Mouse (Mus musculus) neural tube, embryonic 12.5 days (tissue): ENCODE measurements at regions not wholly inside any gene's neighbourhood (a gene's known extent, or its start where the extent isn't known, plus 50 kb on each side); places are given as distances from the start of the nearest gene placed in this dataset.

Experiments
- ATAC-seq: fragments of 200-750 bp; cut with Nextera tagmentation; 2 replicates; pipeline ENCODE4 v1.8.0; 2017; ENCODE audit warnings: low read depth, mild to moderate bottlenecking, moderate TSS enrichment, moderate library complexity; ENCODE audit not compliant: low FRiP score
- H3K27ac ChIP-seq: fragments of 300-500 bp; sonication (generic); 2 replicates; pipeline ENCODE4 v1.5.1; 2016
- H3K27me3 ChIP-seq: fragments of 300-500 bp; sonication (generic); replicated peaks from 2 replicates; pipeline ENCODE4 v1.6.1; 2016; ENCODE audit warnings: mild to moderate bottlenecking
- H3K36me3 ChIP-seq: fragments of 300-500 bp; sonication (generic); 2 replicates; pipeline ENCODE4 v1.6.1; 2016; ENCODE audit warnings: mild to moderate bottlenecking
- H3K4me1 ChIP-seq: fragments of 300-500 bp; sonication (generic); 2 replicates; pipeline ENCODE4 v1.6.1; 2016
- H3K4me2 ChIP-seq: fragments of 300-500 bp; sonication (generic); replicated peaks from 2 replicates; pipeline ENCODE4 v1.6.1; 2016; ENCODE audit warnings: mild to moderate bottlenecking
- H3K4me3 ChIP-seq: fragments of 300-500 bp; sonication (generic); 2 replicates; pipeline ENCODE4 v1.5.1; 2016
- H3K9ac ChIP-seq: fragments of 300-500 bp; sonication (generic); 2 replicates; pipeline ENCODE4 v1.6.1; 2016; ENCODE audit warnings: mild to moderate bottlenecking
- H3K9me3 ChIP-seq: fragments of 300-500 bp; sonication (generic); 2 replicates; pipeline ENCODE4 v1.6.1; 2016; ENCODE audit warnings: mild to moderate bottlenecking
- WGBS: fragments of 180-500 bp; shearing (Covaris S2); methylation state at CpG from one replicate; pipeline ENCODE4 v1.1.7; 2016; 5-methylcytosine and 5-hydroxymethylcytosine counted together

DNA sequence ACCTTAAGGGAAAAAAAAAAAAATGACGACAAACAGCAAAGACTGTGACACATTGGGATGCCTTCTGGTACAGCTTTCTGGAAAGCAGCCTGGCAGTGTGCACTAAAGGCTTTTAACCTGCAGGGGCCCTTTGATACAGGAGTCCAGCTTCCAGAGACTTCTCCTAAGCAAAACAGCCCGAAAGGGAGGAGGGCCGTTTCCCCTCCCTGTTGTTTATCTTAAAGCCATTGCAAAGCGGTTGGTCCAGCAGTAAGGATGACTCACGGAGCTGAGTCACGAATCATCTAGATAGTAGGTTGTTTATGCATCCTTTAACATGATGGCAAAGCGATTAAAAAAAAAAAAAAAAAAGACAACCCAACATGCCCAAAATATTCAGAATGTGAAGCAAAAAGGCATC, 70.4 kb upstream of the Rap1b start:
- Histone ChIP-seq H3K9ac (no peak overlapping the region), H3K36me3 (no peaks in the 10 kb centered on the region), H3K4me2 (no peak overlapping the region), H3K4me3 (no peak overlapping the region), H3K4me1 (no peaks in the 10 kb centered on the region), H3K27ac (no peak overlapping the region), H3K9me3 (no peaks in the 10 kb centered on the region), H3K27me3 (no peaks in the 10 kb centered on the region)
- 56% methylated on average over 7 of the region's 7 CpGs for WGBS
- ATAC-seq: no peak

DNA sequence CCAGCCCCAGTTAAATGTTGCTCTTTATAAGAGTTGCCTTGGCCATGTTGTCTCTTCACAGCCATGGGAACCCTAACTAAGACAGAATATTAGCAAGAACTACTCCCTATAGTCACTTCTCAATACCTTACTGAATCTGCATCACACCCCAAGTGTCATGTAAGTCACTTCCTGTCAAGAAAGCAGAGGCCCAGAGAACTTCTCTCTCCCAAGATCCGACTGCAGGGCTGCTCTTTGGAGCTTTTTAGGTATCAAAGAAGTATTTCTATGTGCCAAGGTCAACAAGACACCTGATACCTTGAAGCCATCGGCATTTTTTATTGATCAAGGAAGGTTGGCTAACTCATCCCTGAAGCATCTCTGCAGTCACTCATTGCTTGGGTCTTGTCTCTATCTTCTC, 72.0 kb upstream of the Rap1b start:
- no peak for ATAC-seq
- 83% methylated on average over 2 of the region's 2 CpGs for WGBS

DNA sequence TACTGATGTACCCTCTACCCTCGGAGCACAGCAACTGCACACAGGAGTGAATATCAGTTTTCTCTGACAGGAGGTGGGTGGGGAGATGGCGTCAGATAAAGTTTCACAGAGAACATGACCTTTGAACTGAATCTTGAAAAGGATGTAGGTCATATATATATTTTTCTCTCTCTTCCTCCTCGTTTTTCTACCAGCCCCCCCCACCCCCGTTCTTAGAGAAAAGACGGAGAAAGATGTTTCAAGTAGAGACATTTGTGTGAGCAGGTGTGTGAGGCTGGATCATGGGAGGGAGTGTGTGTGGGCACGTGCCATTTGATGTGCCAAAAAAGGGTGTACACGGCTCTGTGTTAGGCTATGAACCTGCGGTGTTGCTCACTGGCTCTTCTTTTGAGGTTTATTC, 72.8 kb upstream of the Rap1b start:
- Histone ChIP-seq H3K36me3 (no peaks in the 10 kb centered on the region), H3K27me3 (no peaks in the 10 kb centered on the region), H3K4me2 (no peak overlapping the region), H3K4me3 (no peak overlapping the region), H3K27ac (no peak overlapping the region), H3K9me3 (no peaks in the 10 kb centered on the region), H3K4me1 (no peaks in the 10 kb centered on the region), H3K9ac (no peak overlapping the region)
- ATAC-seq: no peak
- WGBS: 79% methylated on average over 8 of the region's 8 CpGs

More for the DNA sequence above, 72.0 kb upstream of the Rap1b start:
- Histone ChIP-seq H3K27me3 (no peaks in the 10 kb centered on the region), H3K9me3 (no peaks in the 10 kb centered on the region), H3K36me3 (no peaks in the 10 kb centered on the region), H3K4me3 (no peak overlapping the region), H3K27ac (no peak overlapping the region), H3K4me2 (no peak overlapping the region), H3K4me1 (no peaks in the 10 kb centered on the region), H3K9ac (no peak overlapping the region)

DNA sequence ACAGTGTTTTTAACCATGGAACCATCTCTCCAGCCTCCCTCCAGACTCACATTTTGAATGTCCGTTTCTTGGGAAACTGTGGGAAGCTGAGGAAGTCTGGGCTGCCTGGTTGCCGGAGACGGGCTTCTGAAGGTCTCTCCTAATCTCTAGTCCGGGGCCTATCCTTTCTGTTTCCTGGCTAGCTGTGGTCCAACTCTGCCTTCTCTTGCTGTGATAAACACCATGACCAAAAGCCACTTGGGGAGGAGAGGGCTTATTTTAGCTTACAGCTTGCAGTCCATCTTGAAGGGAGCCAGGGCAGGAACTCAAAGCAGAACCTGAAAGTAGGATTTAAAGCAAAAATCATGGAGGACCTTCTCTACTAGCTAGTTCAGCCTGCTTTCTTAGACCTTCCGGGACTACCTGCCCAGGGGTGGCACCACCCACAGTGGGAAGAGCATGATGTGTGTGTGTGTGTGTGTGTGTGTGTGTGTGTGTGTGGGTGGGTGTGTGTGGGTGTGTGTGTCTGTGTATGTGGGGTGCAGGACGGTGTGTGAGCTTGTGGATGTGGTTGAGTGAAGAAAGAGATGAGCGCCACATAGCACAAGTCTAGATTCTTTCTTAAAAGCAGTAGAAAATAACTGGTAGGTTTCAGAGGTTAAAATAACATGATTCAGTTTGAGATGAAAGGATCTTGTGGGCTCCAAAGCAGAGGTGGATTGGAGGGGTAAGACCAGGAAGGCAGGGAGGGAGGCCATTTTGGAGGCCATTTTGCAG, 73.5 kb upstream of the Rap1b start:
- ATAC-seq: no peak
- H3K27ac ChIP-seq: no peak overlapping the region
- no peak overlapping the region for H3K4me2 ChIP-seq
- no peaks in the 10 kb centered on the region for H3K4me1 ChIP-seq
- H3K9me3 ChIP-seq: no peaks in the 10 kb centered on the region
- H3K4me3 ChIP-seq: no peak overlapping the region
- no peak overlapping the region for H3K9ac ChIP-seq
- 92% methylated on average over 7 of the region's 7 CpGs for WGBS
- no peaks in the 10 kb centered on the region for H3K27me3 ChIP-seq
- H3K36me3 ChIP-seq: no peaks in the 10 kb centered on the region

DNA sequence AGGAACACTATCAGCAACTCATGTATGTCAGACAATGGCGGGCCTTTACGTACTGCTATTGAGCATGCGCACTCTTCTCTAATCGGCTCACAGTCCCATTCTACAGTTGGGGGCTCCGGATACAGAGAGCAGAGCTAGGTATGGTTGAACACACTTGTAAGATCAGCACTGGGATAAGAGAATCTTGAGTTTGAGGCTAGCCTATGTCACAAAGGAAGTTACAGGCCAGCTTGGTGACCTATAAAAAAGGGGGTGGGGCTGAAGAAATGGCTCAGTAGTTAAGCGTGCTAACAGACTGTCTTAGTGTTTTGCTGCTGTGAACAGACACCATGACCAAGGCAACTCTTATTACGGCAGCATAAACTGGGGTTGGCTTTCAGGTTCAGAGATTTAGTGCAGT, 79.4 kb upstream of the Rap1b start:
- Histone ChIP-seq H3K9ac (no peak overlapping the region), H3K27me3 (no peaks in the 10 kb centered on the region), H3K9me3 (no peaks in the 10 kb centered on the region), H3K4me3 (no peak overlapping the region), H3K27ac (no peak overlapping the region), H3K36me3 (no peaks in the 10 kb centered on the region), H3K4me1 (no peaks in the 10 kb centered on the region), H3K4me2 (no peak overlapping the region)
- ATAC-seq: no peak
- 96% methylated on average over 7 of the region's 7 CpGs for WGBS

DNA sequence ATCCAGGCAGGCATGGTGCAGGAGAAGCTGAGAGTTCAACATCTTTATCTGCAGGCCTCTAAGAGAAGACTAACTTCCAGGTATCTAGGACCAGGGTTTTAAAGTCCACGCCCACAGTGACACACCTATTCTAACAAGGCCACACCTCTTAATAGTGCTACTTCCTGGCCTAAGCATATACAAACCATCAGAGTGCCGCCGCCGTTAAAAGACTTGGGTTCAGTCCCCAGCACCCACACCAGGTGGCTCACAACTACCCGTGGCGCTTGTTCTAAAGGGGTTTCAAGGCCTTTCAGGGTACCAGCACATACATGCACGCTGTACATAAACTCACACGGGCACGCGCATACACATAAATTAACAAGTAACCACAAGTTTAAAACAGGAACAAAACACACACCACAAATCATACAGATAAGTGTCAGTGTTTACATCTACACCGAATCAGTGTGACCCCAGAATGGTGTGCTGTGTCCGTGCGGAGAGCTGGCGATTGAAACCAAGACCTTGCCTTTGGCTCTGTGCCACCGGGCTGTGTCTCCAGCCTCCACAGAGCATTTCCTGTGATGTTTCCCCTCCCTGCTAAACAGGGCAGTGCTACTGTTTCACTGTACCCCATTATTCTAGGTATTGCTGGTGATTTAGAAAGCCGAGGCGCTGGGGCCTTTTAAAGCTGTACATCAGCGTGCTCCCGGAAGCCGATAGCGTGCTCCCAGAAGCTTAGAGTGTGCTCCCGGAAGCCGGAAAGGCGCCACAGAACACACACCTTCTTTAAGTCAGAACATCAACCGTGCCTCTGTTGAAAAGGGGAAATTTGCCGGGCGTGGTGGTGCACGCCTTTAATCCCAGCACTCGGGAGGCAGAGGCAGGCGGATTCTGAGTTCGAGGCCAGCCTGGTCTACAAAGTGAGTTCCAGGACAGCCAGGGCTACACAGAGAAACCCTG, 80.0 kb upstream of the Rap1b start:
- Histone ChIP-seq H3K9ac (no peak overlapping the region), H3K4me3 (no peak overlapping the region), H3K27ac (no peak overlapping the region), H3K36me3 (no peaks in the 10 kb centered on the region), H3K27me3 (no peaks in the 10 kb centered on the region), H3K4me2 (no peak overlapping the region), H3K4me1 (no peaks in the 10 kb centered on the region), H3K9me3 (no peaks in the 10 kb centered on the region)
- WGBS: 94% methylated on average over 31 of the region's 31 CpGs
- no peak for ATAC-seq

DNA sequence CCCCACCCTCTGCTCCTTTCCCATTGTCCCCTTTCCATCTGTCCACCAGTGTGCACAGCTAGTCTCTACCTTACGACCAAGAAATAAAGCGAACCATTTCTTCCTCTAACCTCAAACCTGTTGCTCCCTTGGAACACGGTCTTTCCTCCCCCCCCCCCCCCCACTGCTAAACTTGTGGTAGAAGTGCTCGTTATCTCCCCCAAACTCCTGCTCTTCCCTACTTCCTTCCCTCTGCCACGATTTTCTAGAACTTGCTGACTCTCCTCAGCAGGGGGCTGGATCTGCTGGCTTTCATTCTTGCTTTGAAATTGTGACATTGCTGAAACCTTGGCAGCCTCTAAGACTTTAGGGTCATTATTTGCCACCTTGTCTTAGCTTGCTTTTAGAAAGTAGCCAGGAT, 83.2 kb upstream of the Rap1b start:
- WGBS: 61% methylated on average over 5 of the region's 5 CpGs
- Histone ChIP-seq H3K4me1 (no peaks in the 10 kb centered on the region), H3K4me3 (no peak overlapping the region), H3K9ac (no peak overlapping the region), H3K4me2 (no peak overlapping the region), H3K27me3 (no peaks in the 10 kb centered on the region), H3K36me3 (no peaks in the 10 kb centered on the region), H3K9me3 (no peaks in the 10 kb centered on the region), H3K27ac (no peak overlapping the region)
- ATAC-seq: no peak

DNA sequence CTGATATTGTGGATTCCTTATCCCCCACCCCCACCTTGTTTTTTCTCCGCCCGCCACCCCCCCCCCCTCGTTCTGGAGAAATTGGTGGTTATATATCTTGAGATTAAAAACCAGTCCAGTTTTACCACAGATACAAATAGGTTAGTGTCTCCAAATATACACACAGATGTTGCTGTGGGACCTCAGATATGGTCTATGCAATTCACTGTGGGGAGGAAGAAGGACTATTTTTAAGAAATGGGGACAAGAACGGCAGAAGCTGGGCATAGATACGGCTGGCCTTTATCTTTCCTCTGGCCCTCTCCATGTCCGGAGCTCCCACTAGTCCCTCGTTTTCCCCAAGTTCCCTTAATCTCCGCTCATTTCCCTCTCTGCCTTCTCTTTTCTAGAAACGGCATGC, 89.0 kb upstream of the Rap1b start:
- ATAC-seq: no peak
- H3K36me3 ChIP-seq: no peaks in the 10 kb centered on the region
- H3K9me3 ChIP-seq: no peaks in the 10 kb centered on the region
- no peak overlapping the region for H3K27ac ChIP-seq
- no peak overlapping the region for H3K9ac ChIP-seq
- no peak overlapping the region for H3K4me2 ChIP-seq
- no peaks in the 10 kb centered on the region for H3K4me1 ChIP-seq
- H3K4me3 ChIP-seq: no peak overlapping the region
- H3K27me3 ChIP-seq: no peaks in the 10 kb centered on the region
- WGBS: 83% methylated on average over 9 of the region's 9 CpGs

DNA sequence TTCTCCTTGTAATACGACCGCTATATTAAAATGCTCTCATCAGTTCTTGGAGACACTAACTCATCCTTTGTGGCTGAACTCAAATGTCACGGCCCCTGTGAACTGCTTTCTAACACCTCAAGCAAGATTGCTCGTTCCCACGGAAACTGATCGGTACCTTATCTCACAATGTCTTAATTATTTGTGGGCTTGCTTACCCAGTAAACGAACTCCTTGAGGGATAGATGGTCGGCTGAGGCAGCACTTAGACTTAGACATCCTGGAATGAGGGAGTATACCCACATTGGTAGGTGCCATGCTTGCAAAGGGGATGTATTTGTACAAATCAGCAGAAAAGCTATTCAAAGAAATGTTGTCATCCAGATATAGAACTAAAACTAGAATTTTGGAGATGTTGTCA, 92.9 kb upstream of the Rap1b start:
- ATAC-seq: no peak
- no peak overlapping the region for H3K4me2 ChIP-seq
- H3K4me1 ChIP-seq: peaks cover 5% of the 10 kb centered on the region; the same call in 1 of the 2 replicates
- no peaks in the 10 kb centered on the region for H3K27me3 ChIP-seq
- H3K9ac ChIP-seq: no peak overlapping the region
- no peaks in the 10 kb centered on the region for H3K36me3 ChIP-seq
- H3K27ac ChIP-seq: no peak overlapping the region
- 81% methylated on average over 8 of the region's 8 CpGs for WGBS
- no peaks in the 10 kb centered on the region for H3K9me3 ChIP-seq
- H3K4me3 ChIP-seq: no peak overlapping the region

DNA sequence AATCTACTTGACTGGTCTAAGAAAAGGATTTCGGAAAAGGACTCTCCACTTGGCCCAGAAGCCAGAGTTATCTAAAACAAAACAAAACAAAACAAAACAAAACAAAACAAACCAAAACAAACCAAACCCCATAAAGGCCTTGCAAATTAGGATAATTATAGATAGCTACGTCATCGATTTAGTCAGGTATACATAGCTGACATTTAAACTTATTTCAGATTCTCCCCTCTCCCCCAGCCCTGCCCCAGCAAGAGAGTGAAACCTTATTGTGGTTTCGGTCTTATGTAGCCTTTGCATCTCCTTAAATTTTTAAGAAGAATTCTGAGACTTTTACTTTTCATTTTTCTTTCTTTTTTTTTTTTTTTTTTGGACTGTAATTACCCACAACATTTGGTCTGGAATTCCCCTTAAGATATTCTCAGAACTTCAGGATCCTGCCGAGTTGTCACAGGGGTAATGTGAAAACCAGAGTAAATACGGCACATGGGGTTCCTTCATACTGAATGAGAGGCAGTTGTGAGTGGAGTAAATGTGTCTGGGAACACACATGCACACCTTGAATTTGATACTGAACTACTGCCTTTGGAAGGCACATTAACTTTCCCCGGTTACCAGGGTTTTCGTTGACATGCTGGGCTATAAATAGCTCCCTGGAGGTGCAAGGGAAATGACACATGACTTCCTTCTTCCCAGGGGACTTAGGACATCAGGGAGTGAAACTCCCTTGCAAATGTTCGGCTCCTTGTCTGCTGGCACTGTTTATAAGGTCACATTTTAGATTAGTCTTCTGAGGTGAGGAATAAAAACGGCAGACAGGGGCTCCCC, 94.8 kb upstream of the Rap1b start:
- 55% methylated on average over 10 of the region's 10 CpGs for WGBS

DNA sequence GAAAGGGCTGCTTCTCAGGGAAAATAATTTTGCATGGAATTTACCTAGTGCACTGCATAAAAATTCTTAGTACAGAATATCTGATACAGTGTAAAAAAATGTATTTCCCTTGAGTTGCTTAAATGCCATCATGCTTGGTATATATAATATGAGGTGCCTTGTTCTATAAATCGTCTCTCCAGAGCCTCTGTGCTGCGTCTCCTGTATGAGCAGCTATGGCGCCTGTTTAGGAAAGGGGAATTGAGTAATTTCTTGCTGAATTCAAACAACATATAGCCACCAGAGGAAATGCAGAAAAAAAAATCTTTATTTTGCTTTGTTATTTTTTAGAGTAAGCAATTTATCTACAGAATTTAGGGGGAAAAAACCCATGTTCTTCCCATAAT, 95.4 kb upstream of the Rap1b start:
- Histone ChIP-seq H3K27me3 (no peaks in the 10 kb centered on the region), H3K9ac (no peak overlapping the region), H3K9me3 (no peaks in the 10 kb centered on the region), H3K4me2 (no peak overlapping the region), H3K27ac (no peak overlapping the region), H3K4me1 (peaks cover 5% of the 10 kb centered on the region; the same call in 1 of the 2 replicates), H3K36me3 (no peaks in the 10 kb centered on the region), H3K4me3 (no peak overlapping the region)
- no peak for ATAC-seq
- 67% methylated on average over 3 of the region's 3 CpGs for WGBS

More for the DNA sequence above, 94.8 kb upstream of the Rap1b start:
- no peak for ATAC-seq
- no peak overlapping the region for H3K9ac ChIP-seq
- H3K4me3 ChIP-seq: no peak overlapping the region
- H3K9me3 ChIP-seq: no peaks in the 10 kb centered on the region
- H3K27me3 ChIP-seq: no peaks in the 10 kb centered on the region
- no peak overlapping the region for H3K27ac ChIP-seq
- no peak overlapping the region for H3K4me2 ChIP-seq
- no peaks in the 10 kb centered on the region for H3K36me3 ChIP-seq
- H3K4me1 ChIP-seq: peaks cover 5% of the 10 kb centered on the region; the same call in 1 of the 2 replicates

DNA sequence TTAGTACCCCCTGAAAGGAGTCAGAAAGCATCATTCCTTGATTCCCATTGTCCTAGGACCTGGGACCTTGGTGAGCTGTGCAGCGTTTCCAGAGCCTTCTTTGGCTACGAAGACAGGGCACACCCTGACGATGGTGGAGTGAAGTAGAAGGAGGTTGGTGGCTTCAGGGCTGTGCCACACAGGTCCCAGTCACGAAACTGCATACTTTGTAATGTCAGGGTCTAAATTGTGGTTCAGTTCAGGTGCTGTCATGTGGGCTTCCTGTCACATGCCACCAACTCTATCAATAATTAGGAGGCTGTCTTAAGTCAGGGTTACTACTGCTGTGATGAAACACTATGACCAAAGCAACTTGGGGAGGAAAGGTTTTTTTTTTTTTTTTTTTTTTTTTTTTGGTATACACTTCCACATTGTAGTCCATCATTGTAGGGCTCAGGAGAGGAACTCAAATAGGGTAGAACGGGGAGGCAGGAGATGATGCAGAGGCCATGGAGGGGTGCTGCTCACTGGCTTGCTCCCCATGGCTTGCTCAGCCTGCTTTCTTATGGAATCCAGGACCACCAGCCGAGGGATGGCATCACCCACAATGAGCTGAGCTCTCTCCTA, 98.0 kb upstream of the Rap1b start:
- no peaks in the 10 kb centered on the region for H3K36me3 ChIP-seq
- H3K27me3 ChIP-seq: no peaks in the 10 kb centered on the region
- H3K9ac ChIP-seq: no peak overlapping the region
- peaks cover 5% of the 10 kb centered on the region; the same call in 1 of the 2 replicates for H3K4me1 ChIP-seq
- no peak overlapping the region for H3K4me3 ChIP-seq
- no peak overlapping the region for H3K4me2 ChIP-seq
- H3K9me3 ChIP-seq: no peaks in the 10 kb centered on the region
- ATAC-seq: no peak
- no peak overlapping the region for H3K27ac ChIP-seq
- 86% methylated on average over 6 of the region's 6 CpGs for WGBS
